Mouse (Mus musculus) E14TG2a.4 (cell line): ENCODE results near the gene Bmp6.

Experiments used
- CTCF ChIP-seq: conservative IDR thresholded peaks from 2 replicates; pipeline ENCODE4 v1.5.1; 2014; ENCODE audit warnings: low read length
- NANOG ChIP-seq: IDR thresholded peaks from 2 replicates; pipeline ENCODE4 v1.6.1; 2014; ENCODE audit warnings: borderline replicate concordance, low read length, mixed read lengths

GRCm38 (mm10) chr13:38429671-38430070, 84.8 kb downstream of the Bmp6 start:
- TF ChIP-seq CTCF (no peak), NANOG (no peak)
